Mouse (Mus musculus) erythroblast, adult 5-6 weeks (primary cell): ENCODE results near the gene Ltv1. TPM values are rescaled to one million over a fixed set of nuclear protein-coding genes. Genes with fewer than 3 reads are reported as not detected.

ENCODE experiments used
- ATAC-seq: replicated peaks from 2 replicates; pipeline ENCODE4 v1.8.0; 2016; ENCODE audit warnings: moderate number of reproducible peaks, mild to moderate bottlenecking, moderate TSS enrichment, inconsistent platforms; ENCODE audit not compliant: poor library complexity, low FRiP score, severe bottlenecking
- total RNA-seq, 2 experiments: library from RNA; stranded (forward) in 1 of 2; stranded (reverse) in 1 of 2; fragments of 150-400 nt in 1 of 2; fragments of 200-764, 138-1000 nt in 1 of 2; gene quantifications; 2 replicates each; pipeline versions ENCODE4 v1.2.3 to v1.2.4; 2015 to 2017; ENCODE audit warnings: low replicate concordance in 2 of 2

Gene Ltv1
- total RNA-seq, 2 experiments from 2014 or later, result 7.6 to 26.3 TPM

GRCm38 (mm10) chr10:13135751-13136150 lies 57.2 kb downstream of the Ltv1 start:
- ATAC-seq, result no peak

GRCm38 (mm10) chr10:13135276-13135675 lies 57.7 kb downstream of the Ltv1 start:
- ATAC-seq, result no peak

- no peak for ATAC-seq
These were observed 59.1 kb downstream of the Ltv1 start for GRCm38 (mm10) chr10:13133850-13134249.

Other genes starting within 250 kb of the Ltv1 start
- 7.9 and 11.7 TPM in 2 replicates for gene Stx11, start 228.9 kb downstream of the Ltv1 start, total RNA-seq (2015; ENCODE audit: low replicate concordance)
- 7.6 and 8.1 TPM in 2 replicates for gene Stx11, start 228.9 kb downstream of the Ltv1 start, total RNA-seq (2017; ENCODE audit: low replicate concordance)
- 3.5 and 4.2 TPM in 2 replicates for gene Sf3b5, start 187.8 kb downstream of the Ltv1 start, total RNA-seq (2015; ENCODE audit: low replicate concordance)
- 2.8 and 3.1 TPM in 2 replicates for gene Sf3b5, start 187.8 kb downstream of the Ltv1 start, total RNA-seq (2017; ENCODE audit: low replicate concordance)
- 0.84 TPM in 1 of 2 replicates, not detected in the other for gene Plagl1, start 132.7 kb downstream of the Ltv1 start, total RNA-seq (2015; ENCODE audit: low replicate concordance)
- gene Plagl1, start 132.7 kb downstream of the Ltv1 start, total RNA-seq (2017; ENCODE audit: low replicate concordance), result under 0.01 TPM in 1 of 2 replicates, not detected in the other
- gene Zc2hc1b, start 15.1 kb downstream of the Ltv1 start, total RNA-seq (2015; ENCODE audit: low replicate concordance), result not detected in 2 replicates
- gene Zc2hc1b, start 15.1 kb downstream of the Ltv1 start, total RNA-seq (2017; ENCODE audit: low replicate concordance), result not detected in 2 replicates